Mouse (Mus musculus): ENCODE measurements around the gene Actrt2.

Gene Actrt2

GRCm38 (mm10) chr4:154667767-154668166 lies at the start of gene Actrt2:
Actrt2 (minus strand) TSS chr4:154667867.
- DNase-seq (ENCODE audit: low read depth) = no peak

- no peak for DNase-seq (ENCODE audit: low read depth)
These were observed 41.9 kb upstream of the Actrt2 start for GRCm38 (mm10) chr4:154709391-154710107.

DNA sequence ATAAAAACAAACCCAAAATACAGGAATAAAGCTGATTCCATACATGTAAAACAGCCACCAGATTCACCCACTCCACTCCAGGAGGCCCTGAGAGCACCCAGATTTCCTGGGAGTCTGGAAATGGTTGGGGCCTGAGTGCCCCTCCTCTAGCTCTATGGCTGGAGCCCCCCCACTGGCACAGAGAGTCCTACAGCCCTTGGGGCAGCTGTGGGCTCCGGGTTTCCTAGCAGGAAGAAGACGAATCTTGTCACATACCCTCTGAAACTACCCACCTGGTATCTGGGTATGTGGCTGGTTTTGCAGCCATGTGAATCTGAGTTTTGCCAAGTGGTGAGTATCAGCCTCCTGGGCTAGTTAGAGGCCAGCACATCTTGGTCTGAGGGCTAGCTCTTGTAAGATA lies 41.1 kb upstream of the Actrt2 start:
- DNase-seq (ENCODE audit: low read depth) = no peak

DNA sequence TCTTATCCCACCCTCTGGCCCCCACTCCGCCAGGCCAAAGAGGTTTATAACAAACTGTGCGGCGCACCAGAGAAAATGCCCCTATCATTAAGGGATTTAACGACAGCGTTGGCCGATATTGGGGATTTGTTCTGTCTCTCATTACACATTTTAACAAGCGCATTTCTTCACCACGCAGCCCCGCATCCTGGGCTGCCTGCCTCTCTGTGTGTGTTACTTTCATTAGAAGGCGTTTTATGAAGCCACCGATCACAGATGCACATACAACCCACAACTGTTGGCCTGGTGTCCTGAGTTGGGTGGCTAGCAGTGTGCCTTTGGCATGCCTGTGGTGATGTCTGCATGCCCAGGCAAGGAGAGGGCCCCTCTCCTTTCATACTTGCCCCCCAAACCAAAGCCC lies 40.6 kb upstream of the Actrt2 start:
- DNase-seq (ENCODE audit: low read depth) = no peak

DNA sequence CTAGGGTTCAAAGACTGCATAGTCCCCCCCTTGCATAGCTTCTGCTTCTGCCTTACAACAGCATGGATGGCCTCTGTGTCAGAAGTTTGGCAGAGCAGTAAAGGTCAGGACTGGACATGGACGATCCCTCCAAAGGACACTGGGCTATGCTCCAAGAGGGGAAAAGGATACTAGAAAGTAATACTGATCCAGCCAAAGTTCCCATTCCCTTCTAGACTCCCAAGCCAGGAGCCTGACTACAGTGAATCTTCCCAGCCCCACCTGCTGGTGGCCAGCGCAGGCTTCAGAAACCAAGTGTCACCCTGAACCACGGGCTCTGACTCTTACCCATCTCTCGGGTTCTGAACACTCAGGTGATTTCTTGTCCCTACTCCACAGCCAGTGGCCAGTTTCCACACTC lies 39.9 kb upstream of the Actrt2 start:
- DNase-seq (ENCODE audit: low read depth) = no peak

- no peak for DNase-seq (ENCODE audit: low read depth)
These were observed 38.8 kb upstream of the Actrt2 start for GRCm38 (mm10) chr4:154706442-154706841.

GRCm38 (mm10) chr4:154705681-154706080 lies 38.0 kb upstream of the Actrt2 start:
- DNase-seq (ENCODE audit: low read depth) = no peak

DNA sequence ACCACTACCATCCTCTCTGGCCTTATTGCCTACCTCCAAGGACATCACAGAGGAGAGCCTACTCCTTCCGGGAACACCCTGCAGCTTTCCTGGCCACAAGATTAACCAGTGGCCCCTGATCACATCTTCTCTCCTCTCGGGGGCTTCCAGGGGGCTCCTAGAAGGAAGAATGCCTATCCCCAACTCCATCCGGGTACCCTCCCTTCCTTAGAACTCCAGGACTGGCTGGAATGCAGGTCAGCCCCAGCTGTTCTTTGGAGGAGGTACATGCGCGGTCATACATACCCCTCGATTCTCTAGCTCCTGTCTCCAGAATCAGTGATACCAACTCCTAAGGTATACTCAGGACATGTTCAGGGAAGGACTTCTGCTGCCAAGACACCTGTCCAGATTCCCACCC lies 37.4 kb upstream of the Actrt2 start:
- no peak for DNase-seq (ENCODE audit: low read depth)

- no peak for DNase-seq (ENCODE audit: low read depth)
These were observed 36.9 kb upstream of the Actrt2 start for GRCm38 (mm10) chr4:154704591-154704990.

GRCm38 (mm10) chr4:154703426-154704070 lies 35.9 kb upstream of the Actrt2 start:
- DNase-seq (ENCODE audit: low read depth) = no peak

- DNase-seq (ENCODE audit: low read depth) = no peak
These were observed 35.3 kb upstream of the Actrt2 start for GRCm38 (mm10) chr4:154702931-154703330.

- no peak for DNase-seq (ENCODE audit: low read depth)
These were observed 34.5 kb upstream of the Actrt2 start for GRCm38 (mm10) chr4:154702186-154702585.

DNA sequence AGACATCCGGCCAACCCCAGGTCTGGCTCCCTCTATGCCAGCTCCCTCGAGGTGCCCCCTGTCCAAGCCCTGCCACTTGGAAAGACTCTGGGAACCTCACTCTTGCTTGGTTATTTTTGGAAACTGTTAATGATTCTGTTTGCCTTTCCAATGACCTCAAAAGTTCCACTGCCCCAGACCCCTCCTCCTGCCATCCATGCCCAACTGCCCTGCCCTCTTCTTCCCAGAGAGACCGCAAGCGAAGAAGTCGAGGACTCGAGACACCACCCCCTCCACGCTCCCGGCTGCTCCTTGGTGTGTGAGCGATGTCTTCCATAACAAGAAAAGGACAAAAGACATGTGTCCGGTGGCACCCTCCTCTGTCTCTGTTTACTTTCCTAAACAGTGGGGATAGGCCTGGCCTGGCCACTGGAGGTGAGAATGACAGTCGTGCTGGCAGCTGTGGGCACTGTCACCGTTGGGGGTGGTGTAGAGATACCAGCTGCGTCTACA lies 33.3 kb upstream of the Actrt2 start:
- no peak for DNase-seq (ENCODE audit: low read depth)

- no peak for DNase-seq (ENCODE audit: low read depth)
These were observed 32.8 kb upstream of the Actrt2 start for GRCm38 (mm10) chr4:154700436-154700835.

- DNase-seq (ENCODE audit: low read depth) = no peak
These were observed 31.6 kb upstream of the Actrt2 start for GRCm38 (mm10) chr4:154699236-154699635.

DNA sequence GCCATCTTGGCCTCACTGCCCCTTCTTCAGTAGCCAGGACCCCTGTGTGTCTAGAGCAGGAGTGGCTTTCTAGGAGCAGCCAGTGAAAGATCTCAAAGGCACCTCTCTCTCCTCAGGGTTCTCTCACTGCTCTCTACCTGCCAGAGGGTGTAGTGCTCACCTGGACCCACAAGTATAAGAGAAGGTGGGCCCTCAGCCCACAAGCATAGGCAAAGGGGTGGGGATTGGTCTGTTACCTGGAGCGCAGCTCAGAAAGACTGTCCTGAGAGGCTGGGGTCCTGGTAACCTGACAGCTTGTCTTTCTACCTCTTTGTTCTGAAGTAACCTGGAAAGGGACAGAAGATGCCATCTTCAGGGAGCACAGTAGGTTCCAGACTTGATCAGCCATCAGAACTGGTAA lies 31.0 kb upstream of the Actrt2 start:
- no peak for DNase-seq (ENCODE audit: low read depth)

- no peak for DNase-seq (ENCODE audit: low read depth)
These were observed 30.4 kb upstream of the Actrt2 start for GRCm38 (mm10) chr4:154698021-154698590.

- DNase-seq (ENCODE audit: low read depth) = no peak
These were observed 29.8 kb upstream of the Actrt2 start for GRCm38 (mm10) chr4:154697476-154697875.

DNA sequence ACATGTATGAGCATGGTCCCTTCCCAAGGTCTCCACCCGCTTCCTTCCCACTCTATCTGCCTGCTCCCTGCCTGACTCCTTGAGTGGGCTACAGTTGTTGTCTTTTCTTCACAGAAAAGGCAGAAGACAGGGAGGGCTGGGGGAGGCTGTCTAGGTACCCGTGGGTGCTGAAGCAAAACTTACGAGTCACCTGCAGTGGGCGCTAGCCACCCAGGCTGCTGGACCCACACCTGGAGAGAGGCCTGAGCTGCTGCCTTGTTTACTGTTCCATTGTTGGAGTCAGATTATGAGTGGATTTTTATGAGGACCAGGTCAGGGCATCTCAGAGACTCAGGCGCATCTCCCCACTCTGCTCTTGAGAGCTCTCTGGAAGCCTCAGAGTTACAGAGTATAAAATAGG lies 28.9 kb upstream of the Actrt2 start:
- no peak for DNase-seq (ENCODE audit: low read depth)

GRCm38 (mm10) chr4:154696146-154696545 lies 28.5 kb upstream of the Actrt2 start:
- no peak for DNase-seq (ENCODE audit: low read depth)

- no peak for DNase-seq (ENCODE audit: low read depth)
These were observed 26.7 kb upstream of the Actrt2 start for GRCm38 (mm10) chr4:154694361-154694760.

GRCm38 (mm10) chr4:154693348-154694015 lies 25.8 kb upstream of the Actrt2 start:
- DNase-seq (ENCODE audit: low read depth) = no peak

All from c-Kit-positive CD71-negative TER-119-negative erythroid progenitor cells, embryonic 14.5 days (primary cell).